Mouse (Mus musculus) common myeloid progenitor, adult 5-6 weeks (primary cell): Measurements from ENCODE around the gene Capn12. TPM values are rescaled to one million over a fixed set of nuclear protein-coding genes. Genes with fewer than 3 reads are reported as not detected.

Experiments used
- ATAC-seq: replicated peaks from 2 replicates; pipeline ENCODE4 v1.8.0; 2016; ENCODE audit warnings: low read depth, mild to moderate bottlenecking, moderate TSS enrichment, inconsistent platforms; ENCODE audit not compliant: poor library complexity, severe bottlenecking
- total RNA-seq: library from RNA; stranded (forward); fragments of 200-1000, 187-1606 nt; gene quantifications from 2 replicates; pipeline ENCODE4 v1.2.3, GENCODE M21; 2017

Gene Capn12
- total RNA-seq, 1 experiment from 2014 or later = 0.37 TPM

- ATAC-seq = no peak
These were observed 59.9 kb downstream of the Capn12 start for GRCm38 (mm10) chr7:28941129-28941528.

DNA sequence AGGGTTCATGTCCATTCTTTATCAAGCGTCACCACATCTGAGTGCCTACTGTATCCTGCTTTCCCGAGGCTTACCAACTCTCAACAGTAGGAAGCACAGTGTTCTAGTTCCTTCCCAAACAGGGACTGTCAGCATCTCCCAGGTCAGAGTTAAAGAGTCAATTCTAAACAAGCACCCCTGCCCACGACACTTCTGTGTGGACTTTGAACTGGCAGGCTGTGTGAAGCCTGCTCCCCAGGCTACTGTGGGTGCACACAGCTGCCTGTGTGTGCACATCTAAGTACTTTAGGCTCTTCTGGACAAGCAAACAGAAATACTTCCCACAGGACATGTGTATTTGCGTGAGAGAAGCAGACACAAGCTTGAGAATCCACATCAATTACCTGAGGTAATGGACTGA, 60.3 kb downstream of the Capn12 start:
- no peak for ATAC-seq

Other genes starting within 250 kb of the Capn12 start
- not detected in 2 replicates for gene Fbxo27, start 188.6 kb upstream of the Capn12 start, total RNA-seq
- 2.1 and 4.1 TPM in 2 replicates for gene Fbxo17, start 164.6 kb upstream of the Capn12 start, total RNA-seq
- gene Mrps12, start 139.6 kb upstream of the Capn12 start, total RNA-seq = 37.4 and 42.2 TPM in 2 replicates
- 8.7 and 14.2 TPM in 2 replicates for gene Sars2, start 139.4 kb upstream of the Capn12 start, total RNA-seq
- gene Ccer2, start 125.2 kb upstream of the Capn12 start, total RNA-seq = not detected in 2 replicates
- 24.5 and 24.9 TPM in 2 replicates for gene Sirt2, start 114.7 kb upstream of the Capn12 start, total RNA-seq
- 11.3 and 11.6 TPM in 2 replicates for gene Nfkbib, start 113.9 kb upstream of the Capn12 start, total RNA-seq
- 23.4 and 35.6 TPM in 2 replicates for gene Rinl, start 92.5 kb upstream of the Capn12 start, total RNA-seq
- gene Hnrnpl, start 72.9 kb upstream of the Capn12 start, total RNA-seq = 340 and 385 TPM in 2 replicates
- 94.7 and 95.7 TPM in 2 replicates for gene Ech1, start 56.2 kb upstream of the Capn12 start, total RNA-seq
- 3.9 and 4.1 TPM in 2 replicates for gene Lgals4, start 47.6 kb upstream of the Capn12 start, total RNA-seq
- 0.82 TPM in 1 of 2 replicates, not detected in the other for gene Lgals7, start 17.6 kb upstream of the Capn12 start, total RNA-seq
- gene Actn4, start 80.9 kb downstream of the Capn12 start, total RNA-seq = 42.6 and 76.9 TPM in 2 replicates
- gene Eif3k, start 100.4 kb downstream of the Capn12 start, total RNA-seq = 417 and 491 TPM in 2 replicates
- gene Map4k1, start 100.6 kb downstream of the Capn12 start, total RNA-seq = 65.8 and 72.9 TPM in 2 replicates
- 0.19 and 2.5 TPM in 2 replicates for gene Ryr1, start 243.8 kb downstream of the Capn12 start, total RNA-seq